ENCODE assay signal across 21 mouse cellular contexts in genomic region chrX:145753427-145753826, GRCm38 (mm10).
A peak's percentile ranks its signal among the peaks of the same experiment; 100 is the strongest.
DNase-seq lines count a peak whose midpoint lies in the region; TF ChIP-seq lines count a peak whose summit lies in the region.
"Had no signal": no experiment of that assay in that cellular context is flagged by ENCODE, and none has a peak within 500 bp of the region (broad histone marks: within the 10 kb centered on the region; RNA-seq: fewer than 3 reads in every experiment).

No protein-coding gene starts in this region.

- TF ChIP-seq RAD21 in MEL (IDR thresholded peaks at IDR 0.05; ENCODE audit: low read depth, low read length) = peak; percentile 12

- H3K4me1 ChIP-seq in MEL (ENCODE audit: control insufficient read depth in 1 of 2, insufficient read depth in 2 of 2, low read length in 2 of 2) = peaks cover 2 to 3% of the 10 kb centered on the region in 2 experiments; a peak in 2 of 4 replicates
- no peaks in the 10 kb centered on the region for H3K4me1 ChIP-seq in cerebellum, adult 2 months (ENCODE audit: control insufficient read depth, insufficient read depth, low read length)
- H3K4me1 ChIP-seq: embryonic facial prominence, embryonic 12.5 days; embryonic facial prominence, embryonic 15.5 days; heart, embryonic 10.5 days; heart, embryonic 13.5 days; hindbrain, embryonic 12.5 days; hindbrain, embryonic 15.5 days had no signal

- DNase-seq in left cerebral cortex, postnatal 14 days (ENCODE audit: low spot score in 2 of 2) = peak; percentile 2 to 6
- DNase-seq in left cerebral cortex, postnatal 10 days (ENCODE audit: extremely low spot score in 1 of 2, low spot score in 2 of 2) = no peak
- DNase-seq in ES-CJ7 (ENCODE audit: low read depth, low spot score) (peak; percentile 1), MEL (ENCODE audit: low read depth, low spot score) (no peak)
- no peak for DNase-seq in cerebellum, adult 8-10 months
- DNase-seq in cerebellum, adult 2 months = no peak
- DNase-seq: adrenal gland, postnatal 10 days; adrenal gland, postnatal 36 days; cerebellum, adult 11 months; cerebellum, adult 9-10 months; cerebellum, postnatal 14 days; forebrain, postnatal 0 days; gastrocnemius, postnatal 10 days; gastrocnemius, postnatal 36 days; heart, adult 2 months had no signal

- WGBS in cerebellum, adult 2 months = 95% methylated on average over 2 of the region's 2 CpGs

- no peaks in the 10 kb centered on the region for H3K9me3 ChIP-seq in MEL (replicated peaks; ENCODE audit: insufficient read depth, low read length)
- H3K9me3 ChIP-seq: embryonic facial prominence, embryonic 12.5 days; embryonic facial prominence, embryonic 15.5 days; heart, embryonic 10.5 days; heart, embryonic 13.5 days; hindbrain, embryonic 12.5 days; hindbrain, embryonic 15.5 days had no signal

- peak in 1 of 3 experiments; percentile 15; a peak in 1 of 6 replicates for TF ChIP-seq CTCF in MEL (IDR thresholded peaks at IDR 0.05 in 2 of 3, conservative IDR thresholded peaks at IDR 0.05 in 1 of 3; ENCODE audit: control insufficient read depth in 1 of 3, insufficient read depth in 1 of 3, low read depth in 2 of 3, low read length in 3 of 3, poor library complexity in 1 of 3, severe bottlenecking in 1 of 3)
- no peak for TF ChIP-seq CTCF in cerebellum, adult 2 months (IDR thresholded peaks at IDR 0.05; ENCODE audit: borderline replicate concordance, insufficient read depth, low read depth, low read length)

- H3K36me3 ChIP-seq in MEL (ENCODE audit: control insufficient read depth in 1 of 2, insufficient read depth in 2 of 2, low read length in 2 of 2) = peaks cover 0 to 3% of the 10 kb centered on the region in 2 experiments; a peak in 1 of 4 replicates
- H3K36me3 ChIP-seq: embryonic facial prominence, embryonic 12.5 days; embryonic facial prominence, embryonic 15.5 days; heart, embryonic 10.5 days; heart, embryonic 13.5 days; hindbrain, embryonic 12.5 days; hindbrain, embryonic 15.5 days had no signal

- intact Hi-C loops in left cerebral cortex, postnatal 14 days (cut with DNase I) = no loop called here
- intact Hi-C loops in left cerebral cortex, postnatal 10 days (cut with DNase I) = no loop called here

- H3K27ac ChIP-seq in MEL (ENCODE audit: control insufficient read depth, low read depth, low read length) = no peak overlapping the region
- no peak overlapping the region for H3K27ac ChIP-seq in cerebellum, adult 2 months (ENCODE audit: insufficient read depth, low read length)
- H3K27ac ChIP-seq: embryonic facial prominence, embryonic 12.5 days; embryonic facial prominence, embryonic 15.5 days; heart, adult 2 months; heart, embryonic 10.5 days; heart, embryonic 13.5 days; hindbrain, embryonic 12.5 days; hindbrain, embryonic 15.5 days had no signal

- no peak overlapping the region for H3K9ac ChIP-seq in MEL (ENCODE audit: control insufficient read depth, low read depth, low read length, poor library complexity, severe bottlenecking)
- H3K9ac ChIP-seq: embryonic facial prominence, embryonic 12.5 days; embryonic facial prominence, embryonic 15.5 days; forebrain, postnatal 0 days; heart, embryonic 13.5 days; hindbrain, embryonic 12.5 days; hindbrain, embryonic 15.5 days had no signal

- TF ChIP-seq EP300 in MEL (IDR thresholded peaks at IDR 0.05; ENCODE audit: low read depth in 1 of 2, low read length in 2 of 2) = no peak

- no peak overlapping the region for H3K4me3 ChIP-seq in MEL (ENCODE audit: control insufficient read depth in 1 of 2, insufficient read depth in 1 of 2, low read depth in 2 of 2, low read length in 2 of 2)
- H3K4me3 ChIP-seq in cerebellum, adult 2 months (replicated peaks; ENCODE audit: insufficient read depth, low read depth, low read length) = no peak overlapping the region
- H3K4me3 ChIP-seq: embryonic facial prominence, embryonic 12.5 days; embryonic facial prominence, embryonic 15.5 days; heart, adult 2 months; heart, embryonic 10.5 days; heart, embryonic 13.5 days; hindbrain, embryonic 12.5 days; hindbrain, embryonic 15.5 days had no signal

- no peak for TF ChIP-seq POLR2A in MEL (IDR thresholded peaks at IDR 0.05; ENCODE audit: control insufficient read depth in 1 of 2, insufficient read depth in 1 of 2, low read depth in 1 of 2, low read length in 2 of 2, poor library complexity in 1 of 2)
- no peak for TF ChIP-seq POLR2A in cerebellum, adult 2 months (IDR thresholded peaks at IDR 0.05; ENCODE audit: borderline replicate concordance, insufficient read depth, low read length)

- no peaks in the 10 kb centered on the region for H3K27me3 ChIP-seq in MEL (ENCODE audit: control insufficient read depth in 1 of 2, insufficient read depth in 2 of 2, low read length in 2 of 2)
- no peaks in the 10 kb centered on the region for H3K27me3 ChIP-seq in cerebellum, adult 2 months (ENCODE audit: control insufficient read depth, insufficient read depth, low read length)
- H3K27me3 ChIP-seq: embryonic facial prominence, embryonic 12.5 days; embryonic facial prominence, embryonic 15.5 days; heart, embryonic 13.5 days; hindbrain, embryonic 12.5 days; hindbrain, embryonic 15.5 days had no signal

- no peaks in the 10 kb centered on the region for H3K79me2 ChIP-seq in MEL (ENCODE audit: control insufficient read depth, insufficient read depth, low read length, poor library complexity)

TF ChIP-seq in MEL, 35 proteins besides CTCF, POLR2A, EP300 and RAD21:
- TF ChIP-seq SMC3 (IDR thresholded peaks at IDR 0.05; ENCODE audit: low read depth, low read length) (peak; percentile 20; the same call in 1 of the 2 replicates), ZMIZ1 (IDR thresholded peaks at IDR 0.05; ENCODE audit: low read depth, low read length) (no peak), MYC (IDR thresholded peaks at IDR 0.05; ENCODE audit: low read depth, low read length) (no peak), ZC3H11A (IDR thresholded peaks at IDR 0.05; ENCODE audit: low read depth, low read length) (0 out of 2 replicates have a peak, but pooled peaks have one; percentile 1), MYB (IDR thresholded peaks at IDR 0.05; ENCODE audit: low read depth, low read length) (no peak), ELF1 (IDR thresholded peaks at IDR 0.05; ENCODE audit: low read depth, low read length) (no peak), ETS1 (IDR thresholded peaks at IDR 0.05; ENCODE audit: low read depth, low read length) (no peak), NELFE (IDR thresholded peaks at IDR 0.05; ENCODE audit: low read depth, low read length) (no peak), UBTF (IDR thresholded peaks at IDR 0.05; ENCODE audit: borderline replicate concordance, insufficient read depth, low read depth, low read length) (no peak), HCFC1 (IDR thresholded peaks at IDR 0.05; ENCODE audit: low read depth, low read length) (no peak)

Comparison
In these comparisons a context has a peak if more than half of its experiments do, and no peak if none do; other contexts are left out.
1. DNase-seq: peak in left cerebral cortex, postnatal 14 days (2 of 2) and ES-CJ7 (single experiment); none in left cerebral cortex, postnatal 10 days (0 of 2), MEL (single experiment), cerebellum, adult 8-10 months (single experiment) and cerebellum, adult 2 months (0 of 2).